Mouse (Mus musculus) megakaryocyte, embryonic 14.5 days (primary cell): ENCODE measurements around the gene Olfr1186.

ENCODE experiments used
- FLI1 ChIP-seq: IDR thresholded peaks from 2 replicates; pipeline ENCODE4 v1.6.1; 2012; ENCODE audit warnings: low read length, inconsistent platforms, mixed read lengths
- GATA1 ChIP-seq: IDR thresholded peaks from 3 replicates; pipeline ENCODE4 v1.6.1; 2012; ENCODE audit warnings: mixed read lengths, low read length, inconsistent platforms, borderline replicate concordance

DNA sequence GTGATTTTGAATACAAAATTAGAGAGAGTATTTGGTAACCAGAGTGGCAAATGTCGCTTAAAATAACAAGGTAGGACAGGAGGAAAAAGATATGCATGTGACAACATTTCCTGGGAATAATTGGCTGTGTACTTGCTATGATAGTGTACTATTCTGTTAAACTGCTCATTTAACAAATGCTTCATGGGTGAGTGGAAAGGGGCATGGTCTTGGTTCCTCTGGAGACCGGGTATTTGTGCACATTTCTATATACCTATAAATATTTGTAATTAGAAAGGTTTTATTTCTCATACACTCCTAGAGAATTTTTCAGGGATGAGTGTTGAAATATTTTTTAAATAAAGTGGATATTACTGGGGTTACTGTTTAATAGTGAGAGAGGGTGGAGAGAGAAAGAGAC lies at the start of gene Olfr1186:
- TF ChIP-seq GATA1: no peak
- TF ChIP-seq FLI1: no peak
